Mouse (Mus musculus): ENCODE results near the gene Atg9b. TPM values are rescaled to one million over a fixed set of nuclear protein-coding genes. Genes with fewer than 3 reads are reported as not detected.

Atg9b gene
- polyA plus RNA-seq, 1 experiment from 2014 or later: 0.89 TPM

DNA sequence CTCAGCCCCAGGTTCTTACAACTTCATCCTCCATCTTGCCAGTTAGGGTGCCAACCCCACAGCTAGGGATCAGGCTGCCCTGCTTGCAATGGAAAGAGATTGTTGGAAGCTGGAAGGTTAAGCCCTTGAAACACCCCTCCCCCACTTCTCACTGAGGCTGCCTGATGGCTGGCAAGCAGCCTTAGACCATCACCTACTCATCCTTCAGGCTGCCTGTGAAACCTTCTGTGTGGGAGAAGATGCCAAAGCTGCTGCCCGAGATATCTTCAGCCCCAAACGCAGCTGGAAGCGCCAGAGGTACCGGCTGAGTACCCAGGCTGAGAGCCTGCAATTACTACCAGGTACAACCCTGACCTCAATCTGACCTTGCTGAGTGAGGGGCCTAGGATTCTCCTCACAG is 12.4 kb downstream of the Atg9b start:
- Histone ChIP-seq H3K27me3 (ENCODE audit: control insufficient read depth, insufficient read depth, low read length) (no peaks in the 10 kb centered on the region), H3K9me3 (ENCODE audit: control insufficient read depth, low read length) (no peaks in the 10 kb centered on the region), H3K4me3 (ENCODE audit: low read depth, low read length) (no peak overlapping the region), H3K27ac (ENCODE audit: low read depth, low read length) (no peak overlapping the region), H3K9ac (ENCODE audit: low read length) (no peak overlapping the region), H3K4me1 (ENCODE audit: control insufficient read depth, insufficient read depth, low read length) (peaks cover 2% of the 10 kb centered on the region; the same call in 1 of the 2 replicates), H3K36me3 (ENCODE audit: control insufficient read depth, insufficient read depth, low read length) (no peaks in the 10 kb centered on the region), H3K4me2 (ENCODE audit: low read depth) (no peak overlapping the region)
- ATAC-seq (ENCODE audit: insufficient read depth, low FRiP score, low TSS enrichment): no peak
- 74% methylated on average over 4 of the region's 4 CpGs for WGBS
- DNase-seq (ENCODE audit: low spot score): no peak

DNA sequence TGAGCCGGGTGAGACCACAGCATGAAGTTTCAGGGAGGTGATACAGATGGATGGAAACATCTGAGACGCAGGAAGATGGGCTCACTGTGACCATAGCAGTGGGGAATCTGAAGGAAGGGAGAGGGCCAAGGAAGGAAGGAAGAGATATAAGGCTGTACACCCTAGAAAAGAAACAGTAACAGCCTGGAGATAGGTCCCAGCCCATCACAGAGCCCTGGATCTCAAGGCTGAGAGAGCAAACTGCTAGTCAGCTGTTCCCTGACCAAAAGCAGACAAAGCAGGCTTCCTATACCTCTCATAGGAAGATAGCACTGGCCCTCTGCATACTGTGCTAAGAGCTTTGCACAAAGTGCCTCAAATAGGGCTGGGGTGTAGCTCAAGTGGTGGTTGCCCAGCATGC is 13.2 kb downstream of the Atg9b start:
- H3K36me3 ChIP-seq (ENCODE audit: control insufficient read depth, insufficient read depth, low read length): no peaks in the 10 kb centered on the region
- H3K9me3 ChIP-seq (ENCODE audit: control insufficient read depth, low read length): no peaks in the 10 kb centered on the region
- DNase-seq (ENCODE audit: low spot score) (no peak), ATAC-seq (ENCODE audit: insufficient read depth, low FRiP score, low TSS enrichment) (no peak)
- 84% methylated on average over 2 of the region's 2 CpGs for WGBS
- H3K4me3 ChIP-seq (ENCODE audit: low read depth, low read length): no peak overlapping the region
- no peaks in the 10 kb centered on the region for H3K27me3 ChIP-seq (ENCODE audit: control insufficient read depth, insufficient read depth, low read length)
- no peak overlapping the region for H3K9ac ChIP-seq (ENCODE audit: low read length)
- H3K4me2 ChIP-seq (ENCODE audit: low read depth): no peak overlapping the region
- H3K27ac ChIP-seq (ENCODE audit: low read depth, low read length): no peak overlapping the region
- no peaks in the 10 kb centered on the region; the same call in 1 of the 2 replicates for H3K4me1 ChIP-seq (ENCODE audit: control insufficient read depth, insufficient read depth, low read length)

DNA sequence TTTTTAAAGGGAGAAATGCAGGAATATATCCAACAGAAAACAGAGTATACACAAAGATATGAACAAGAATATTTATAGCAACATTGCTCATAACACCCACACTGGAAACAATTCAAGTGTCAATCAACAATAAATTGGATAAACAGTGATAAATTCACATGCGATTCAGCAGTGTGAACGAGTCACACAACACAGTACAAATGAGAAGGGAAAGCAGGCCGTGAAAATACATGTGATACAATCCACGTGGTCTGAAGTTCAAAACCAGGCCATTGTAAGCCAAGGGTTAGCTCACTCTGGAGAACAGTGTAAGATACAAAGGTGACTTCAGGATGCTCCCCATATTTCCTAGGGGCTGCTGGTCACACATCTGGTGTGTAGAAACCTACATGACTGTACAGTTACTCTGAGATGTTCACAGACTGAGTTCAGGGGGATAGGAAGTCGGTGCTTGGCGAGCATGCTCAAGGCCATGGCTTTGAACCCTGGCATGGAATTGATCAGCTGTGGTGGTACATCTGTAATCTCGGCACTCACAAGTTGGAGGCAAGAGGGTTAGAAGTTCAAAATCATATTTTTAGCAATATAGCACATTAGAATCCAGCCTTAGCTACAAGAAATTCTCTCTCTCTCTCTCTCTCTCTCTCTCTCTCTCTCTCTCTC is 17.1 kb downstream of the Atg9b start:
- H3K4me2 ChIP-seq (ENCODE audit: low read depth): no peak overlapping the region
- no peak overlapping the region for H3K27ac ChIP-seq (ENCODE audit: low read depth, low read length)
- DNase-seq (ENCODE audit: low spot score): no peak
- no peaks in the 10 kb centered on the region for H3K27me3 ChIP-seq (ENCODE audit: control insufficient read depth, insufficient read depth, low read length)
- ATAC-seq (ENCODE audit: insufficient read depth, low FRiP score, low TSS enrichment): no peak
- H3K4me1 ChIP-seq (ENCODE audit: control insufficient read depth, insufficient read depth, low read length): no peaks in the 10 kb centered on the region
- H3K9me3 ChIP-seq (ENCODE audit: control insufficient read depth, low read length): no peaks in the 10 kb centered on the region
- H3K36me3 ChIP-seq (ENCODE audit: control insufficient read depth, insufficient read depth, low read length): no peaks in the 10 kb centered on the region
- H3K9ac ChIP-seq (ENCODE audit: low read length): no peak overlapping the region
- WGBS: 89% methylated on average over 7 of the region's 7 CpGs
- H3K4me3 ChIP-seq (ENCODE audit: low read depth, low read length): no peak overlapping the region

DNA sequence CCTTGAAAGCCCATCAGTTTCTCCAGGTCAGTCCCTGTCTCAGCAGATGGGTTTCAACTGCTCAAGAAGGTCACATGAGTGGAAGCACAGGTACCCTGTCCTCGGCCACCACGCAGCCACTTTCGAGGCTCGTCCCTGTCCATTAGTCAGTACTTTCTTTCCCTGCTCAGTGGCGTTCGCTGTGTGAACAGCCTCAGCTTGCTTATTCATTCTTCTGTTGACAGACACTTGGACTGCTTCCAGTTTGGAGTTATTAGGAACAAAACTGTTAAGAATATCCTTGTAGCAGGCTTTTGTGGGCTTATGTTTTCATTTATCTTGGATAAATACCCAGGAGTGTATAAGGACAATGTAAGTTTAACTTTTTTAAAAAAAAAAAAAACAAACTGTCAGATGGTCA is 17.7 kb downstream of the Atg9b start:
- Histone ChIP-seq H3K4me3 (ENCODE audit: low read depth, low read length) (no peak overlapping the region), H3K4me1 (ENCODE audit: control insufficient read depth, insufficient read depth, low read length) (no peaks in the 10 kb centered on the region), H3K9ac (ENCODE audit: low read length) (no peak overlapping the region), H3K27me3 (ENCODE audit: control insufficient read depth, insufficient read depth, low read length) (no peaks in the 10 kb centered on the region), H3K9me3 (ENCODE audit: control insufficient read depth, low read length) (no peaks in the 10 kb centered on the region), H3K4me2 (ENCODE audit: low read depth) (no peak overlapping the region), H3K36me3 (ENCODE audit: control insufficient read depth, insufficient read depth, low read length) (no peaks in the 10 kb centered on the region), H3K27ac (ENCODE audit: low read depth, low read length) (no peak overlapping the region)
- 85% methylated on average over 6 of the region's 6 CpGs for WGBS
- DNase-seq (ENCODE audit: low spot score) (no peak), ATAC-seq (ENCODE audit: insufficient read depth, low FRiP score, low TSS enrichment) (no peak)

DNA sequence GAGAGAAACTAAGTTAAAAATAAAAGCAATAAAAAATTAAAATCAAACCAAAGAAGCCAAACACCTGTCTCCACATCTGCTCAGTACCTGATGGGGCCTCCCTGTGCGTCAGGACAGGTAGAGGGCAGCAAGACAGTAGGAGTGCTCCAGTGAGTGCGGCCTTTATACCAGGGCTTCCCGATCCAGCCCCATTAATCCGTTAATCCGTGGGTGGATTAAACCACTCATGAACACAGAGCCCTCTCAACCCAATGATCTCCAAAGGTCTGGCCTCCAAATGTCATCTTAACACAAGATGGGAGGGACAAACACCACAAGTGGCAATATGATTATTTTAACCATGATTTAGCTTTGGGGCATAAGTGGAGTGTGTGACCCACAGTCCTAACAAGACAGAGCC is 18.1 kb downstream of the Atg9b start:
- no peaks in the 10 kb centered on the region for H3K27me3 ChIP-seq (ENCODE audit: control insufficient read depth, insufficient read depth, low read length)
- H3K36me3 ChIP-seq (ENCODE audit: control insufficient read depth, insufficient read depth, low read length): no peaks in the 10 kb centered on the region
- no peak overlapping the region for H3K4me3 ChIP-seq (ENCODE audit: low read depth, low read length)
- WGBS: 79% methylated on average over 5 of the region's 5 CpGs
- H3K27ac ChIP-seq (ENCODE audit: low read depth, low read length): no peak overlapping the region
- no peaks in the 10 kb centered on the region for H3K9me3 ChIP-seq (ENCODE audit: control insufficient read depth, low read length)
- no peak for ATAC-seq (ENCODE audit: insufficient read depth, low FRiP score, low TSS enrichment)
- no peak overlapping the region for H3K4me2 ChIP-seq (ENCODE audit: low read depth)
- H3K9ac ChIP-seq (ENCODE audit: low read length): no peak overlapping the region
- no peak for DNase-seq (ENCODE audit: low spot score)
- no peaks in the 10 kb centered on the region for H3K4me1 ChIP-seq (ENCODE audit: control insufficient read depth, insufficient read depth, low read length)

DNA sequence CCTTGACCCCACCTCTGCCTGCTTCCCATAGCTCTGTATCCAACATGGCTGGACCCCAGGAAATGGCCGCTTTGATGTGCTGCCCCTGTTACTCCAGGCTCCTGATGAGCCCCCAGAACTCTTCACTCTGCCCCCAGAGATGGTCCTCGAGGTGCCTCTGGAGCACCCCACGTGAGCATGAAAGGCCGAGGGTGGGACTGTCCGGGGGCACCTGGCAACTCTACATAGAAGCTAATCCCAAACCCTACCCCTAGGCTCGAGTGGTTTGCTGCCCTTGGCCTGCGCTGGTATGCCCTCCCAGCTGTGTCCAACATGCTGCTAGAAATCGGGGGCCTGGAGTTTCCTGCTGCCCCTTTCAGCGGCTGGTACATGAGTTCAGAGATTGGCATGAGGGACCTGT is 22.2 kb downstream of the Atg9b start:
- Histone ChIP-seq H3K9ac (ENCODE audit: low read length) (no peak overlapping the region), H3K9me3 (ENCODE audit: control insufficient read depth, low read length) (no peaks in the 10 kb centered on the region), H3K4me1 (ENCODE audit: control insufficient read depth, insufficient read depth, low read length) (no peaks in the 10 kb centered on the region), H3K27me3 (ENCODE audit: control insufficient read depth, insufficient read depth, low read length) (no peaks in the 10 kb centered on the region), H3K4me2 (ENCODE audit: low read depth) (no peak overlapping the region), H3K36me3 (ENCODE audit: control insufficient read depth, insufficient read depth, low read length) (no peaks in the 10 kb centered on the region), H3K27ac (ENCODE audit: low read depth, low read length) (no peak overlapping the region), H3K4me3 (ENCODE audit: low read depth, low read length) (no peak overlapping the region)
- WGBS: 82% methylated on average over 9 of the region's 9 CpGs
- ATAC-seq (ENCODE audit: insufficient read depth, low FRiP score, low TSS enrichment): no peak
- DNase-seq (ENCODE audit: low spot score): no peak

DNA sequence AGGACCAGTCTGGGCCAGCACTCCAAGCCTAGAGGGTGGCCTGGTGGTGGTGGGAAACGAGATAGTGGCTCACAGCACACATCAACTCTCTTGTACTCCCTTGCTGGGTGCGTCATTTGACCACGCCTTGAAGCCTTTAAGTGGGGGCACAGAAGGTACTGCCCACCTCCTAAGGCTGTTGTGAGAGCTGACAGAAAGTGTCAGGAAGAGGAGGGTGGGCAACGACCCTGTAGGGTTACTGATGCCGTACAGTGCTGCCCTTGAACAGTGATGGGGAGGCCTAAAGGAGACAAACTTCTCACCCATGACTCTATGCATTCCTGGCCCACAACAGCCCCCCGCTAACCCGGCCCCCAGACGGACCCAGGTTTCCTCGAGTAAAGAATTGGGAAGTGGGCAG is 25.5 kb downstream of the Atg9b start:
- Histone ChIP-seq H3K9ac (ENCODE audit: low read length) (no peak overlapping the region), H3K9me3 (ENCODE audit: control insufficient read depth, low read length) (no peaks in the 10 kb centered on the region), H3K27me3 (ENCODE audit: control insufficient read depth, insufficient read depth, low read length) (no peaks in the 10 kb centered on the region), H3K27ac (ENCODE audit: low read depth, low read length) (no peak overlapping the region), H3K36me3 (ENCODE audit: control insufficient read depth, insufficient read depth, low read length) (no peaks in the 10 kb centered on the region), H3K4me3 (ENCODE audit: low read depth, low read length) (no peak overlapping the region), H3K4me1 (ENCODE audit: control insufficient read depth, insufficient read depth, low read length) (no peaks in the 10 kb centered on the region), H3K4me2 (ENCODE audit: low read depth) (no peak overlapping the region)
- no peak for DNase-seq (ENCODE audit: low spot score)
- no peak for ATAC-seq (ENCODE audit: insufficient read depth, low FRiP score, low TSS enrichment)
- 83% methylated on average over 9 of the region's 9 CpGs for WGBS

DNA sequence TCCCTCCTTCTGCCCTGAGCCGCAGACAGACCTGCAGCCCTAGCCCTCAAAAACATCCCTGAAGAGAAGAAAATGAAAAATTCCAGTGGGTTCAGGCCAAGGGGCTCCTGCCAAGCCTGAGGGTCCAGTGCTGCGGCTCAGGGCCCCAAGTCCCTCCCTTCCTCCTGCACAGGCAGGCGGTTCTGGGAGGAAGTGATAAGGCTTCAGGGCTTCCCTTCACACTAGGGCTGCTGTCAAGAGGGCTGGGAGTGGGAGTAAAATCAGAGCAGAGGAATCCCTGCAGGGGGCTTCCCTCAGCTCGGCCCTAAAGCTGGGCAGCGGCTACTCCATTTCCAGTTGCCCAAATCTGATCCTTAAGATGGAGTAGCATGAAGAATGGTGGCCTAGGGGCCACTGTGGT is 26.4 kb downstream of the Atg9b start:
- Histone ChIP-seq H3K36me3 (ENCODE audit: control insufficient read depth, insufficient read depth, low read length) (no peaks in the 10 kb centered on the region), H3K27me3 (ENCODE audit: control insufficient read depth, insufficient read depth, low read length) (no peaks in the 10 kb centered on the region), H3K9me3 (ENCODE audit: control insufficient read depth, low read length) (no peaks in the 10 kb centered on the region), H3K4me3 (ENCODE audit: low read depth, low read length) (no peak overlapping the region), H3K9ac (ENCODE audit: low read length) (no peak overlapping the region), H3K4me1 (ENCODE audit: control insufficient read depth, insufficient read depth, low read length) (no peaks in the 10 kb centered on the region), H3K4me2 (ENCODE audit: low read depth) (no peak overlapping the region), H3K27ac (ENCODE audit: low read depth, low read length) (no peak overlapping the region)
- no peak for ATAC-seq (ENCODE audit: insufficient read depth, low FRiP score, low TSS enrichment)
- WGBS: 48% methylated on average over 5 of the region's 5 CpGs
- DNase-seq (ENCODE audit: low spot score): no peak

DNA sequence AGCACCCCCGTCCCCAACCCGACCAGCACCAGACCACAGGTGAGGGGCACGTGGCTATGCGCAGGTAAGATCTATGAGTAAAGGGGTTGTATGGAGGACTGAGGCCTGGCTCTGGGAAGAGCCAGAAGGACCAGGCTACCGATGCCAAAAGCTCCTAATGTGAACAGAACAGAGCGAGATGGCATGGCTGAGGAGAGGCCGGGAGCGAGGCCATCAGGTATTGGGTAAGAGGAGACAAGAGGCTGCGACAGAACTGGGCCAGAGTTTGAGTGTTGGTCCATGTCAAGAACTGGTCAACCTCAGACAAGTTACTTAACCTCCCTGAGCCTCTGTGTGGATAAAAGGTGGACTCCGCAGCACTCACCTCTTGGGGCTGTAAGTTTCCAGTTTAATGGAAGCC is 27.0 kb downstream of the Atg9b start:
- Histone ChIP-seq H3K9ac (ENCODE audit: low read length) (no peak overlapping the region; the same call in 1 of the 2 replicates), H3K27ac (ENCODE audit: low read depth, low read length) (no peak overlapping the region), H3K4me3 (ENCODE audit: low read depth, low read length) (no peak overlapping the region), H3K4me1 (ENCODE audit: control insufficient read depth, insufficient read depth, low read length) (no peaks in the 10 kb centered on the region), H3K4me2 (ENCODE audit: low read depth) (no peak overlapping the region), H3K27me3 (ENCODE audit: control insufficient read depth, insufficient read depth, low read length) (no peaks in the 10 kb centered on the region), H3K36me3 (ENCODE audit: control insufficient read depth, insufficient read depth, low read length) (no peaks in the 10 kb centered on the region), H3K9me3 (ENCODE audit: control insufficient read depth, low read length) (no peaks in the 10 kb centered on the region)
- 90% methylated on average over 10 of the region's 10 CpGs for WGBS
- DNase-seq (ENCODE audit: low spot score): no peak
- ATAC-seq (ENCODE audit: insufficient read depth, low FRiP score, low TSS enrichment): no peak

All from neural tube, embryonic 11.5 days (tissue).